Mouse (Mus musculus) heart, postnatal 4 days (tissue): ENCODE data around the gene Amacr. TPM values are rescaled to one million over a fixed set of nuclear protein-coding genes. Genes with fewer than 3 reads are reported as not detected.

Experiments used
- DNase-seq: peaks from one replicate; pipeline ENCODE4 v3.0.0; 2021
- total RNA-seq, 2 experiments: library from RNA; stranded (reverse); gene quantifications; 2 replicates each; pipeline ENCODE4 v1.2.3; 2021

Gene Amacr
- total RNA-seq, 2 experiments from 2014 or later, result 14.6 to 15.6 TPM

DNA sequence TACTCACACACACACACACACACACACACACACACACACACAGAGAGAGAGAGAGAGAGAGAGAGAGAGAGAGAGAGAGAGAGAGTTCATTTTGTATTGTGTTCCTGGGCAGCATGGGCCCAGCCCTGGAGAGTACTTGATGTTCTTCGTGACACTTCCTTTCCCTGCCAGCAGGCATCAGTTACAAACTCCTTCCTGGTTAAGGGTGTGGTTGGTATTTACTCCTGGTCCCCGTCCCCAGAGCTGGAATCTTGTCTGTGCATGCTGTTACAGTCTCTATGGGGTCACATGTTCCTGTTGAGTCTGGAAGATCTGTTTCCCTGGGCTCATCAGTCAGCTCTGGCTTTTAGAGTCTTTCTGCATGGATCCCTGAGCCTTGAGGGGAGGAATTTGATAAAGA is 8.9 kb downstream of the Amacr start:
- no peak for DNase-seq

DNA sequence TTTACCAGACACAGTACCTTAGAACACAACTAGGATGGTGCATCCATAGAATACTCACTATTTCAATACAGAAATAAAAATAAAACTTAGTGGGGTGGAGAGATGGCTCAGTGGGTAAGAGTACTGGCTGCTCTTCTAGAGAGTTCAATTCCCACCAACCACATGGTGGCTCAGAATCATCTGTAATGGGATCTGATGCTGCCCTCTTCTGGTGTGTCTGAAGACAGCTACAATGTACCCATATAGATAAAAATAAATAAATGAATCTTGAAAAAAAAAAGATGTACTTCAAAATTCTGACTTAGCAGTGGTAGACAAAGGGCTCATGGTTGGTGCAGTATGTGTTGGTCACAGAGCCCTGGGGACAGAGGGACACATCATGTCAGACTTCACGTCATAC is 10.0 kb downstream of the Amacr start:
- no peak for DNase-seq

DNA sequence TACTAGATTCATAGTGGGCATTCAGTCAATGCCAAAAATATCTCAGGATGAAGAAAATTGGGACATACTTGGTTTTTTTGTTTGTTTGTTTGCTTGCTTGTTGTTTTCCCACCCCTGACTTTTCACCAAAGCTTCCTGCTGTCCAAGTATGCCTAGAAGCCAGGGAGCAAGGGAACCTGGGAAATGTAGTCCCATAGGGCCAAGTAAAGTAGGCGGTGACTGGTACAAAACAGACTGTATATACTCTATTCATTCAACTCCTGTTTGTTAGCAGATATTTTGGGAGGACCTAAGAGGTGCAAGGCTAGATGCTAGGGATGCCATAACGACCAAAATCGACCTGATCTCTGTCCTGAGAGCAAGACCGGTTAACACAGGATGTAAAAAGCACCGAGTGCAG is 18.3 kb downstream of the Amacr start:
- no peak for DNase-seq

DNA sequence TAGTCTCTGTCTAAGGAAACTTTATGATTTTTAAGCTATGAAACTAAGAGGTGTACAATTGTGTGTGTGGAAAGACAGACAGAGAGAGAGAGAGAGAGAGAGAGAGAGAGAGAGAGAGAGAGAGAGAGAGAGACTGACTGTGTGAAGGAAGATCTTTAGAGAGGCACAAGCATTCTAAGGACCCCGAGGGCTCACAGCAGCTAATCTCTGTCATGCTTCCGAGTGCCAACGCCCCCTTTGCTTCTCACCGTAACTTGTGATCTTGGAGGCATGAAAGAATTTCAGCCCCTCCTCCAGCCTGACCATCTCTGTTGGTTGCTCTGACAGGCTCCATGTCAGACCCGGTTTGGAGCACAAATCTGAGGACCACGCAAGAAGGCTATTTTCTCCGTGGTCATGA is 18.9 kb downstream of the Amacr start, which contains the start of gene Slc45a2:
TSS of gene Slc45a2 (plus strand) at position 301 of the 400 bp plus-strand sequence.
- DNase-seq, result no peak

DNA sequence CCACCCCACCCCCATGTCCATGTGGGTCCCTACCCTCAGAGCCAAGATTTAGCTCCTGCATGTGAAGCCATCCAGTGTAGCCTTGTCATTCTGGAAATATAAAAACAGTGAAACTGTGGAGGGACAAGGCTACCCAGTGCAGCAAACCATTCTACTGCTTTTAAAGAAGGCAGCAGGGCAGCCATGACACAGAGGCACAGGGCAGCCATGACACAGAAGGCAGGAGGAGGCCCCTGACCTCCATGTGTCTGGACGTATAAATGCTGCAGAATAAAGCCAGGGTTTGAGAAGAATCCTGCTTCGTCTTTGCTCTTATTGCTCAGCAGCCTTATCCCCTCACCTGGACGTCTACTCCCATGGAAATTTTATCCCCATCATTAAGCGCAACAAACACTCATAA is 22.2 kb downstream of the Amacr start:
- DNase-seq, result no peak

DNA sequence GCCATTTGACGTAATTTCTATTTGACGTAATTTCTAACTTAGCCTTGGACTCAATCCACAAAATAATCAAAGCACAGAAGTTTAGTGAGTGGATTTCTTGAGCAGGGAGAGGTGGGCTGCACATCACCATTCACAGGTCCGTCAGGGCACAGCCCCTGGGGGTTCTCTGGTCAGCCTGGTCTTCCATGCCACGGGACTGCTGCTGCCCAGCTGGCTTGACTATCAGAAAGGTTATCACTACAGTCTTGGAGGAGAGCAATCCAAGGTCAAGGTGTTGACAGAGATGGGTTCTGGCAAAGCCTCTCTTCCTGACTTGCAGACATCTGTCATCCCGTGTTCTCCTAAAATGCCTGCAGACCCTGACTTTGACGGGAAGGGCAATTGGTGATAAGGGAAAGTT is 23.1 kb downstream of the Amacr start:
- no peak for DNase-seq

DNA sequence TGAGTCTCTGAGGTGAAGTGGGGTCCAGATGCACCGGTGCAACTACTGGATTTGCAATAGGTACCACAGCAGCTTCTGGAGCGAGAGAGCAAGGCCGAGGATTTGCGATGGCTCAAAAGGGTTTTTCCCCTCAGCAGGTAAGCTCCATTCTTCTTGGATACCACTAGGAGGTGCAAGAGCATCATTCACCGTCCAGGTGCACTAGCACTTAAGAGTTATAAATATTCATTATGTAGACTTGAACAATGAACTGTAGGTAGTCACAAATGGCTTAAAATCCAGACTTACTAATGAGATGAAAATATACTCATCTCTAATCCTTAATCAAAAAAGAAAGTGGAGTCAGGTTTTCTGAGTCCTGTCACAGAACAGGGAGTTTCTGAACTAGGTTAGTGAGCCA is 27.2 kb downstream of the Amacr start:
- DNase-seq, result no peak

DNA sequence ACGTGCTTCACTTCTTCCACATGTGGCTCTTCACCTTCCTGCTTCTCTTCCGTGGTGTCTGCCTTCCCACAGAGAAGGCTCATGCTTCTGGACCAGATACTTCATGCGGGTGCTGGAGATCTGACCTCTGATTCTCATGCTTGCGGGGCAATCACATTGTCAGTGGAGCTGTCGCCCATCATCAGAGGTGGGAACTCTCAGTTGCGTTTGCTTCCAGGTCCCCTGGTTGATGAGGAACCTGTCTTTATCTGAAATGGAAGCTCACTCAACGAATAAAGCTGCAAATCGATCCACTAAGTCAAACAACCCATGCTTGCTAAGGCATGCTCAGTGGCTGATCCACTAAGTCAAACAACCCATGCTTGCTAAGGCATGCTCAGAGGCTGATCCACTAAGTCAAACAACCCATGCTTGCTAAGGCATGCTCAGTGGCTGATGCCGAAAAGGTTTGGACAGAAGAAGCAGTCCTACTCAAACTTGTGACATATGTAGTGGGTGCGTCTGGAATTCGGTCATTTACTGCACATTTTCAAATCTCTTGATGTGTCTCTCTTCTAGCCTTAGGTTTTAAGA is 29.5 kb downstream of the Amacr start:
- DNase-seq, result no peak

DNA sequence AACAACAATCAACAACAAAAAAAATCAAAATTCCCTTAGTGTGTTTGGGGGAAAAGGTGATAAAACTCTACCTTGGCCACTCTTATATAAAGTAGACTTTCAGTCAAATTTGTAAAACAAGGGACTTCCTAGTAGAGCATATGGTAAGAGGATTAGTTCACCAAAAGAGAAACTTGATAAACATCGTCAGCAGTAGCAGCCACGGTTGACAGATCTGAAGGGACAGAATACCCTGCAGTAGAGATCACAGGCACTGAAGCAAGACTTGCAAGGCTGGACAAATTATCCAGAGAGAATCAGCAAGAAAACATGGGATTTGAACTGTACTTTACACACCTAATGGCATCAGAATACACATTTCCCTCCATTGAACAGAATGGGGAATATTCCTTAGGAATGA is 33.4 kb downstream of the Amacr start:
- no peak for DNase-seq

DNA sequence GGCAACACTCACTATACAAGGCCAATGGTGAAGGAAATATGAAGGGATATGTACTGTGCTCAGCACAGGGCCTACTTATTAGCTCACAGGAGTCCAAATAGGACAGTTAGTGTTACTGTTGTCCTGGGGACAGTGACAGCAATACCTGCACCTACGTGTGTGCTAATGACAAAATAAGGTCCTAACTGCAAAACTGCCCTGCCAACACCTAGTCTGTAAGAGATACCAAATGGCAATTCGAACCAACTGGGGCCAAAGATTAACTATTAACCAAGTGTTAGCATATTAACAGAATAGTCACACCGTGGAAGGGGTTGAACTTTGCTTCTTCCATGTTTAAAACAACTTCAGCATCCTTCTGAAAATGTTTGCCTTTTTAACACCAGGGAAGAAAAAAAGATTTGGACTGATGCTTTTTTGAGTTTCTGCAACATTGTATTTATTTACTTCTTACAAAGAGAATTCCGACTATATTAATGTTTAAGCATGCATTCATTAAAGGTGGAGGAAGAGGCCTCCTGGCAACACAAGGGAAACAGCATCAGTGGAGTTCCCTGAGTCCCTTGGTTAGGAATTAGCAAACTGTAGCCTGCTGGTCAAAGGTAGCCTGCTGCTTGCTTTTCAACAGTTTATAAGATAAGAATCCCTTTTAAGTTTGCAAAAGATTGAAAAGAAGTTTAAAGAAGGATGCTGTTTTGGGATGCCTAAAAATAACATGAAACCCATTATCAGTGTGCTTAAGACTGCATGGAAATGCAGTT is 45.4 kb downstream of the Amacr start:
- DNase-seq, result no peak

DNA sequence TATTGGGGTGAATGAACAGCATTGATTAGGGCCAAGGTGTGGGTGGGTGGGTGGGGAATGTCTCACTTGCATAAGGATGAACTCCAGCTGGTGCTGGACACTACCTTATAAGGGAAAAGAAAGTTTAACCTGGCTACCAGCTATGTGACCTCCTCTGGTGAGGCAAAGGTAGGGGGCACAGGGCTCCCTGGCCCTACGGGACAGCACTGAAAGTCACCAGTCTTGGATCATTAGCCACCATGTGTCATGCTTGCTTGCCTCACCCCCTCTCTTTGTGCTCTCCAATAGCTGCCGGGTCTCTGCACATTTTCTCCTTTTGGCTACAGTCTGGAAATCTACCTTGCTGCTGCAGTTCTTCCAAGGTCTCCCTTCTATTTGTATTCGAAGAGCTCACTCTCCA is 48.6 kb downstream of the Amacr start:
- no peak for DNase-seq

DNA sequence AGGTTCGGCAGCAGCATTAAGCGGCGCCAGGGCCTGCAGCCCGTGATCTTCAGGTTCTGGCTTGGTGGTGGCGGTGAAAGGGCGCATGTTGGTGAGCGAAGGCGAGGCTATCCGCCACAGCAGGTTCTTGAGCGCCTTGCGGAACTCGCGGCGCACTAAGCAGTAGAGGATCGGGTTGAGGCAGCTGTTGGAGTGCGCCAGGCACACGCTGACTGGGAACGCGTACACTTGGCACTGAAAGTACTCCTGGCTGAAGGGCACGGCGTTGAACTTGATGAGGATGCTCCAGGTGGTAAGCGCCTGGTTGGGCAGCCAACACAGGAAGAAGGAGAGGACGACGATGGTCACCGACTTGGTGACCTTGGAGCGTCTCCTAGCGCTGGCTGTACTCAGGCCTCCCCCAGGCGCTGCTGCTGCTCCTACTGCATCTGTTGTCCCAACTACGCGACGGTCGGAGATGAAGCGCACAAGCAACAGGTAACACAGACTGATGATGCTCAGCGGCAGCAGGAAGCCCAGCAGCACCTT is 54.5 kb downstream of the Amacr start:
- no peak for DNase-seq

DNA sequence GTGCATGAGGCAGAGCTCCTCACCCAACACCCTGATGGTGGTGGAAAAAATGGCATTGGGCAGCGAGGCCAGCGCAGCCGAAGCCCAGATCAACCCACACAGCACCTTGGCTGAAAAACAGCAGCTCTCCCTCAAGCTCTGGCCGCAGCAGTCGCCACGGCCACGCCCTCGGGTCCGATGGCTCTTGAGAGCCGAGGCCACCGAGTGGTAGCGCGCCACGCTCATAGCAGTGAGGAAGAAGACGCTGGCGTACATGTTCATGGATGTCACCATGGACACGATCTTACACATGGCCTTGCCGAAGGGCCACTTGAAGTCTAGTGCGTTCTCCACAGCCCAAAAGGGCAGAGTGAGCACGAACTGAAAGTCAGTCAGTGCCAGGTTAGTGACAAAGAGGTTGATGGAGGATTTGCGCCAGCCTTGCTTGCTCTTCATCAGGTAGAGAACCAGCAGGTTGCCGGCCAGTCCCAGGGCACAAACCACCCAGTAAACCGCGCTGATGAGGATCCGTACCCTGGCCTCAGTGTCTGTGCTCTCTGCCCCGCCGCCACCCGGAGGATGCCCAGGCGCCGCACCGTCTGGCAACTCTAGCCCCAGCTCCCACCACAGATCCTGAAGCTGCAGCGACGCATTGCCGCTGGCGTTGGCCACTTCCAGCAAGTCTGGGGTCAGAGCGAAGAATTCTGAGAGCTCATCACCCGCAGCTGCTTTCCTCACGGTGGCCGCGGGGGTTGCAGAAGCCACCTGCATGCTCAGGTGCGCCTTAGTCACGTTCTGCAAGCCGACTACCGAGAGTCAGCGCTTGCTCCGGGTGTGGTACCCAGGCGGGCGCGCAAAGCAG is 55.2 kb downstream of the Amacr start:
- no peak for DNase-seq

DNA sequence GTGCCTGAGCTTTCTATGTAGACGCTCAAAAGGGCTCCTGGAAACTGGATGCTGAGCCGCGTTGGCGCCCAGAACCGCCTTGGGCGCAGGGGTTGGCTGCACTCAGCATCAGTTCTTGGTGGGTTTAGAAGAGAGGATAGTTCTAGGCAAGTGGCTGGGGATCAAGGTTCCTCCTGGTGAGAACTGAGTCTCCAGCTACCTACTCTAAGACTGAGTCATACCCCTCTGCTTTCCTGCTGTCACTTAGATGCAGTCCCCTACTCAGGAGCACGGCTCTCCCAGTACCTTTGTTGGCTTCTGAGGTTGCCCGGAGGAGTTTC is 55.8 kb downstream of the Amacr start:
- no peak for DNase-seq

DNA sequence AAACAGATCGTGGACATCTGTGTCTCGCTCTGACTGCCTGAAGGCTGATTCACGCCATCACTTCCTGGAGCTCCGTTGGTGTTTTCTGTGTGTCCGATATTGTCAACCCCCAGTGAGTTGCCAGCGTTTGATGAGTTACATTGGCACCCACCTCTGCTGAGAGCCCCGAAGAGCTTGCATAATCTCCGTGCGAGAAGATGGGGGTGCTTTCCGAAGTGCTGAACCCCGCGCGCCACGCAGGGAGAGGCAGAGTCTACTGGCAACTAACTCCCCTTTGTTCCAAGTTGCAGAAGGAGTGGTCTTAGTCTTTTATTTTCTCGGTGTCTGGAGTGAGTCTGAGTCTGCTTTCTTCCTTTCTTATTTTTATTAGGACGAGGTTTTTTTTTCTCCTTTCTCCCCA is 56.2 kb downstream of the Amacr start, which contains the start of gene Rxfp3:
TSS of gene Rxfp3 (minus strand) at position 281 of the 400 bp plus-strand sequence.
- peak; percentile 17 for DNase-seq

DNA sequence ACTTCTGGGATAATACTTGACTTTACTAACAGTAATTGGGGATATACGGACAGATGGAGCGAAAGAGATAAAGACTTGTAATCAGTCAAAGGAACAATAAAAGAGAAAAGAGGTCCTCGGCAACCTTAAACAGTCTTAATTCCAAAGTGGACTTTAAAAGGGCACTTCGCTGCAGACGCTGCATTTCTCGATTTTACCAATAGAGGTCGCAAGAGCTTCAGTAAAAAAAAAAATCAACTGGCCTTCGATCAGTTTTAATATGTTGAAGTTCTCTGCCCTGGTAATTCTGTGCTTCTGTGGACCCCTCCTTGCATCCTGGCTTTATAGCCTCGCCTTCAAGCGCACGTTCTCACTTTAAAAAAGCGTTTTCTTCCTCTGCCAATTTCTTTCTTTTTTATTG is 56.9 kb downstream of the Amacr start:
- peak; percentile 63 for DNase-seq

DNA sequence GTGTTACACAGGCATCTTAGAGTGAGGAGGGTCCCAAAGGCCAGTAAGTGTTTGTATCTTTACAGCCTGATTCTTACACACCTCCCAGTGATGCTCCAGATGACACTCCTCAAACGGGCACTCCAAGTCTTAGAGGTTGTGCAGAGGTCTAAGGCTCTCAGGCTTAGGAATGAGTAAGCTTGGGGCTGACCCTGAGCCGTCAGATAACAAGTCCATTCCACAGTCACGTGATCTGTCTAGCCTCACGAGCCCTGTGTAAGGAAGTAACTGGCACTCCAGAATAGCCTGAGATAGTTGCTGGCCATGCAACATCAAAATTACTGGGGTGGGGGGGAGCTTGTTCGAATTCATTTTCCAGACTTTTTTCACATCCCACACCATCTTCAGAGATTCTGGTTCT is 58.5 kb downstream of the Amacr start:
- no peak for DNase-seq

DNA sequence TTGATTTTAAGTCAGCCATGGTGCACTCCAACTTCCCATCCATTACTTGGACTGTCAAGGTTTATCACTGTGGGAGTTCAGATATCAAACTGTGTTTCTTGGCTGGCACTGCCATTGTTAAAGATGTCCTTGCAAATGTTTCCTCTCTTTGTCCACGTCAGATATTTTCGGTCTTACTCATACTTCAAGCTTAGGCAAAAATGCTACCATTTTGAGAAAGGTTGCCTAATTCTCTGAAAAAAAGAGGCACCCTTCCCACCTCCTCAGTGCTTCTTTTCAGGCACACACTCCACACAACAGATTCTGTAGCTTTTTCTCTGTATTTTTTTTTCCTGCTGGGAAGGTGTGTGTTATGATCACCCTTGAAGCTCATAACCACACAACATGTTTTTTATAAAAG is 59.7 kb downstream of the Amacr start:
- DNase-seq, result no peak

DNA sequence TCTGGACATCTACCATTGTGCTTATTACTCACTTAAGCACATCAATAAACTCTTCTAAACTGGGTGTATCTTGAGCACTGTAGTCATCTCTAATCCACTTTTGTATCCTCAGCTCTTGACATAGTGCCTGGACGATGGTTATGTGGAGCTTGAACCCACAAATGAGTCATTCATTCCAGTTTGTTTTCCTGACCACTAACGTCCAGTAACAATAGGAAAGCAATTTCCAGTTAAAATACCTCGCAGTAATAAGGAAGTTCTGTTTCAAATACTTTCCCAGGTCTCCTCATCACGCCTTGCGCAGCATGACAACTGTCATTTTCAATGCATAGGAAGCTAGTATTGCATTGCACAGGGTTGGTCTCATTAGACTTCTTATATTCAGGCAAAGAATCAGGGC is 61.3 kb downstream of the Amacr start:
- no peak for DNase-seq
